Mouse (Mus musculus) CH12.LX (cell line): ENCODE data around the gene Sertad3. TPM values are rescaled to one million over a fixed set of nuclear protein-coding genes. Genes with fewer than 3 reads are reported as not detected.

ENCODE experiments used
- DNase-seq: peaks from one replicate; pipeline ENCODE4 v3.0.0-alpha.2; 2013; ENCODE audit errors: extremely low read depth
- H3K27ac ChIP-seq: 2 replicates; pipeline ENCODE4 v1.5.1; 2012; ENCODE audit warnings: low read depth, mild to moderate bottlenecking, control low read depth, moderate library complexity; ENCODE audit not compliant: insufficient read depth
- H3K27me3 ChIP-seq: replicated peaks from 2 replicates; pipeline ENCODE3; 2012; ENCODE audit warnings: inconsistent platforms
- H3K36me3 ChIP-seq, 2 experiments: replicated peaks in 1 of 2; 2 replicates each; pipeline versions ENCODE3 to v1.6.1; 2012; ENCODE audit warnings: inconsistent platforms in 1 of 2, low read length in 1 of 2, mild to moderate bottlenecking in 1 of 2, mixed read lengths in 1 of 2, moderate library complexity in 1 of 2; ENCODE audit not compliant: control insufficient read depth in 1 of 2, insufficient read depth in 1 of 2
- H3K4me1 ChIP-seq, 2 experiments: 2 replicates each; pipeline ENCODE4 v1.6.1; 2012; ENCODE audit warnings: inconsistent platforms in 1 of 2, moderate library complexity in 1 of 2; ENCODE audit not compliant: insufficient read depth in 2 of 2, control insufficient read depth in 1 of 2
- H3K4me2 ChIP-seq: 2 replicates; pipeline ENCODE4 v1.6.1; 2012; ENCODE audit warnings: low read depth, mild to moderate bottlenecking, control low read depth; ENCODE audit not compliant: poor library complexity, insufficient read depth, severe bottlenecking
- H3K4me3 ChIP-seq, 3 experiments: fragments of 150-350 bp in 1 of 3; sonication (generic) in 1 of 3; replicated peaks in 1 of 3; 2 replicates each; pipeline versions ENCODE3 to v1.5.1; 2011 to 2012; ENCODE audit warnings: low read depth in 2 of 3, low read length in 2 of 3, mild to moderate bottlenecking in 2 of 3, moderate library complexity in 2 of 3, control low read depth in 1 of 3, improper control_type of control experiment in 1 of 3, inconsistent platforms in 1 of 3, mixed read lengths in 1 of 3; ENCODE audit not compliant: poor library complexity in 1 of 3
- H3K79me2 ChIP-seq: replicated peaks from 2 replicates; pipeline ENCODE4 v1.6.1; 2012; ENCODE audit warnings: mild to moderate bottlenecking, moderate library complexity; ENCODE audit not compliant: control insufficient read depth, poor library complexity, insufficient read depth, severe bottlenecking; ENCODE audit errors: extremely low read depth
- H3K9ac ChIP-seq: 2 replicates; pipeline ENCODE4 v1.6.1; 2012; ENCODE audit warnings: low read depth, mild to moderate bottlenecking, control low read depth, moderate library complexity; ENCODE audit not compliant: insufficient read depth
- H3K9me3 ChIP-seq: replicated peaks from 2 replicates; pipeline ENCODE3; 2012; ENCODE audit warnings: low read length, inconsistent platforms, mixed read lengths
- BHLHE40 ChIP-seq: IDR thresholded peaks from 2 replicates; pipeline ENCODE4 v1.6.1; 2011; ENCODE audit warnings: mild to moderate bottlenecking, low read depth, low read length, improper control_type of control experiment
- CHD2 ChIP-seq: IDR thresholded peaks from 2 replicates; pipeline ENCODE4 v1.6.1; 2011; ENCODE audit warnings: low read length, improper control_type of control experiment
- CTCF ChIP-seq, 2 experiments: IDR thresholded peaks in 1 of 2; conservative IDR thresholded peaks in 1 of 2; 2 replicates each; pipeline ENCODE4 v1.5.1; 2011 to 2012; ENCODE audit warnings: low read depth in 2 of 2, low read length in 2 of 2, improper control_type of control experiment in 1 of 2, inconsistent platforms in 1 of 2, mild to moderate bottlenecking in 1 of 2, moderate library complexity in 1 of 2
- E2F4 ChIP-seq: IDR thresholded peaks from 2 replicates; pipeline ENCODE4 v1.6.1; 2011; ENCODE audit warnings: low read depth, low read length, improper control_type of control experiment; ENCODE audit not compliant: insufficient replicate concordance
- EP300 ChIP-seq: IDR thresholded peaks from 2 replicates; pipeline ENCODE4 v1.6.1; 2011; ENCODE audit warnings: low read length, improper control_type of control experiment
- GABPA ChIP-seq: IDR thresholded peaks from 2 replicates; pipeline ENCODE4 v1.6.1; 2012; ENCODE audit warnings: low read depth, low read length, improper control_type of control experiment, inconsistent platforms; ENCODE audit not compliant: insufficient replicate concordance
- IRF4 ChIP-seq: IDR thresholded peaks from 2 replicates; pipeline ENCODE4 v1.6.1; 2014; ENCODE audit warnings: low read depth, mild to moderate bottlenecking, inconsistent platforms, low read length, improper control_type of control experiment
- JUN ChIP-seq: IDR thresholded peaks from 2 replicates; pipeline ENCODE4 v1.6.1; 2011; ENCODE audit warnings: low read depth, mild to moderate bottlenecking, low read length, improper control_type of control experiment, moderate library complexity; ENCODE audit not compliant: insufficient read depth
- MAFK ChIP-seq: IDR thresholded peaks from 2 replicates; pipeline ENCODE4 v1.6.1; 2011; ENCODE audit warnings: low read length, improper control_type of control experiment; ENCODE audit not compliant: insufficient replicate concordance
- MAX ChIP-seq: IDR thresholded peaks from 2 replicates; pipeline ENCODE4 v1.6.1; 2011; ENCODE audit warnings: low read length, improper control_type of control experiment
- MAZ ChIP-seq: IDR thresholded peaks from 2 replicates; pipeline ENCODE4 v1.6.1; 2012; ENCODE audit warnings: low read depth, mild to moderate bottlenecking, inconsistent platforms, low read length, improper control_type of control experiment, moderate library complexity
- MXI1 ChIP-seq: IDR thresholded peaks from 2 replicates; pipeline ENCODE4 v1.6.1; 2011; ENCODE audit warnings: mild to moderate bottlenecking, low read depth, low read length, improper control_type of control experiment
- NELFE ChIP-seq: IDR thresholded peaks from 2 replicates; pipeline ENCODE4 v1.6.1; 2011; ENCODE audit warnings: low read depth, low read length, improper control_type of control experiment
- PAX5 ChIP-seq: IDR thresholded peaks from 2 replicates; pipeline ENCODE4 v1.6.1; 2012; ENCODE audit warnings: low read length, inconsistent platforms, mixed read lengths
- POLR2A ChIP-seq: IDR thresholded peaks from 2 replicates; pipeline ENCODE4 v1.6.1; 2011; ENCODE audit warnings: low read depth, mild to moderate bottlenecking, improper control_type of control experiment, low read length
- POLR2AphosphoS2 ChIP-seq: IDR thresholded peaks from 2 replicates; pipeline ENCODE4 v1.6.1; 2011; ENCODE audit warnings: low read depth, low read length, improper control_type of control experiment
- RAD21 ChIP-seq: IDR thresholded peaks from 2 replicates; pipeline ENCODE4 v1.6.1; 2011; ENCODE audit warnings: low read depth, mild to moderate bottlenecking, low read length, improper control_type of control experiment, moderate library complexity
- RCOR1 ChIP-seq: conservative IDR thresholded peaks from 2 replicates; pipeline ENCODE4 v1.6.1; 2012; ENCODE audit warnings: low read depth, mild to moderate bottlenecking, inconsistent platforms, low read length, improper control_type of control experiment
- TBP ChIP-seq: conservative IDR thresholded peaks from 2 replicates; pipeline ENCODE4 v1.6.1; 2011; ENCODE audit warnings: low read depth, low read length, improper control_type of control experiment
- TCF12 ChIP-seq: IDR thresholded peaks from 2 replicates; pipeline ENCODE4 v1.6.1; 2014; ENCODE audit warnings: low read depth, mild to moderate bottlenecking, inconsistent platforms, low read length, improper control_type of control experiment
- UBTF ChIP-seq: IDR thresholded peaks from 2 replicates; pipeline ENCODE4 v1.6.1; 2012; ENCODE audit warnings: low read depth, mild to moderate bottlenecking, inconsistent platforms, low read length, improper control_type of control experiment, moderate library complexity
- USF2 ChIP-seq: conservative IDR thresholded peaks from 2 replicates; pipeline ENCODE4 v1.6.1; 2011; ENCODE audit warnings: low read depth, low read length, improper control_type of control experiment
- ZMIZ1 ChIP-seq: IDR thresholded peaks from 2 replicates; pipeline ENCODE4 v1.6.1; 2012; ENCODE audit warnings: low read depth, mild to moderate bottlenecking, inconsistent platforms, low read length, improper control_type of control experiment
- ZNF384 ChIP-seq: IDR thresholded peaks from 2 replicates; pipeline ENCODE4 v1.6.1; 2012; ENCODE audit warnings: low read depth, low read length, improper control_type of control experiment, inconsistent platforms
- dilution Hi-C: fragments of 300-500 bp; cut with MboI; formaldehyde crosslinking; loops from 2 replicates; pipeline ENCODE4 v1.14.3; 2020; ENCODE audit warnings: low sequenced_read_pairs; ENCODE audit not compliant: extremely low pct_unique_long_range_greater_than_20kb, extremely low pct_ligation_motif_present
- in situ Hi-C: fragments of 300-500 bp; cut with MboI; formaldehyde crosslinking; loops from 3 replicates; pipeline ENCODE4 v1.14.3; 2019; ENCODE audit warnings: low sequenced_read_pairs, low pct_ligation_motif_present, low pct_unique_long_range_greater_than_20kb, mixed read lengths
- polyA plus RNA-seq: library from polyadenylated mRNA; unstranded; fragments of >175 nt; gene quantifications from 2 replicates; pipeline ENCODE4 v1.2.1, GENCODE M21; 2012; ENCODE audit warnings: low read depth; ENCODE audit not compliant: insufficient read length
- total RNA-seq, 2 experiments: library from RNA; depleted of rRNA; stranded (reverse); fragments of 300-350 nt in 1 of 2; fragments of >200 nt in 1 of 2; gene quantifications; 2 replicates each; pipeline ENCODE4 v1.2.3; 2012 to 2014

Gene Sertad3
- total and polyA plus RNA-seq, 3 experiments: 2.7 to 3.9 (median 2.8) TPM

DNA sequence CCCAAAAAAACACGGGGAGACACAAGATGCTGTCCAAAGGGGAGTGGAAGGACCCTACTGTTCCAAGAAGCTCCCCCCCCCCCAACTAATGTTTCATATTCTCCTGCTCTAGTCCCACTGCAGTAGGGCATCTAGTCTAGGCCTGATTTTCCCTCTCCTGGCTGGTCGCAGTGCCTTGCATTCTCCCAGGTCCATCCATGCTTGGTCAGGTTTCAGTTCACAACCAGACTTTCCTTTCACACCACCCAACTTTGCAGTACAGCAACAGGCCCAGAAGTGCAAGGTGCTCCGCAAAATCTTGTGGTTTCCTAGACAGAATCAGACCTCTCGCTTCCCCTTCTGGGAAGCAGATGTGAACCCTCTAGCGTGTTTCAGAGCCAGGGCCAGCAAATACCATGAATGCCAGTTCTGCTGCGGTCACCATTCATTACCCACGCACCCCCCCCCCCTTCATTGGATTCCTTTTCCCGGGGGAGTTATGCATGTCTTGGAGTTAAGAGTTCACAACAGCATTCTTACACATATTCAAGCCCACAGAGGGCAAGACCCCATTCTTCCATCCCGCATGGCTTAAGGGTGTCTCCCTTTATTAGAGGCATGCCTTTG is 33.3 kb downstream of the Sertad3 start (continued):
- no peak for TF ChIP-seq CTCF (conservative IDR thresholded peaks at IDR 0.05 in 1 of 2, IDR thresholded peaks at IDR 0.05 in 1 of 2; ENCODE audit: low read depth in 2 of 2, low read length in 2 of 2)
- TF ChIP-seq RAD21: no peak; the same call in 1 of the 2 replicates
- peak; percentile 88 for TF ChIP-seq RCOR1
- no peak for TF ChIP-seq NELFE
- 0 out of 2 replicates have a peak, but pooled peaks have one; percentile 49 for TF ChIP-seq MAFK
- no peak for TF ChIP-seq PAX5
- no peak for TF ChIP-seq POLR2AphosphoS2
- TF ChIP-seq E2F4: no peak
- peak; percentile 53; the same call in 1 of the 2 replicates for TF ChIP-seq JUN
- no peak for TF ChIP-seq GABPA

DNA sequence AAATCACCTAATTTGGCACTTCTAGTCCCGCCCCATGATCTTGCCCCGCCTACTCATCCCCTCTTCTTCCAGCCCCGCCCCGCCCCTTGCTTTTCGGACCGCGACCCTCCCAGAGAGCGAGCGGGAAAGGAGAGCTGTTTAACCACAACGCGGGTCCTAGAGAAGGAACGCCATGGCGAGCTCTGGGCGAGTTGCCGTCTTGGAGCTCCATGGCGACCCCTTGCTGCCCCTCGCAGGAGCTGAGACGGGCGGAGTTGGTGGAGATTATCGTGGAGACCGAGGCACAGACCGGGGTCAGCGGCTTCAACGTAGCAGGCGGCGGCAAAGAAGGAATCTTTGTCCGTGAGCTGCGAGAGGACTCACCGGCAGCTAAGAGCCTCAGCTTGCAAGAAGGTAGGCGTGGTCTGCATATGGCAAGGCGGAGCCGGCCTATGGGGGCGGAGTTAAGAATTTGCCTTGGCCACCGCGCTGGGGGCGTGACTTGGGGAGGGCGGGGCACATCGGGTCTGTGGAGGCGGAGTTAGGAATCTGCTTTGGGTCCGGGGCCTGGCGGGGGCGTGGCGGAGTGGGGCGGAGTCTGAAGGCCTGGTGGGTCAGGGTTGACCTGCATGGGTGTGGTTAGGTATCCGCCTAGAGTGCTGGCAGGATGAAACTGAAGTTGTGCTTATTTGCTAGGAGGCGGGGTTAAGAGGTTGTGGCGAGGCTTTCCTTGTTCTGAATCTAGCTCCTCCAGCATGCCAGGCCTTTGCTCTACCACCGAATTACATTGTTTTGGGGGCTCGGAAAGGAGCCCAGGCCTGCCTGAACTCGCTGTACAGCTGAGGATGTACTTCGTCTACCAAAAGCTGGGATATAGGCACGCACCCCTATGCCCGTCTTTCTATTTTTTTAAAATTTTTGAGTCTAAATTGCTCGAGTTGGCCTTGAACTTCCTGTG is 34.4 kb downstream of the Sertad3 start:
- no peaks in the 10 kb centered on the region for H3K79me2 ChIP-seq
- peak; percentile 98 for DNase-seq

More for the DNA sequence above, 34.4 kb downstream of the Sertad3 start:
- Histone ChIP-seq H3K27me3 (no peaks in the 10 kb centered on the region), H3K9ac (peak overlapping the region; percentile 39), H3K36me3 (no peaks in the 10 kb centered on the region), H3K4me3 (peak overlapping the region; percentile 49 to 72 (median 54)), H3K4me1 (peaks cover 4 to 21% of the 10 kb centered on the region in 2 experiments; a peak in 2 of 4 replicates)
- TF ChIP-seq MAZ (peak; percentile 56), IRF4 (0 out of 2 replicates have a peak, but pooled peaks have one; percentile 4), POLR2A (peak; percentile 73), NELFE (peak; percentile 39; the same call in 1 of the 2 replicates), ZNF384 (no peak), USF2 (no peak), E2F4 (no peak), BHLHE40 (no peak; the same call in 1 of the 2 replicates), UBTF (peak; percentile 92), RCOR1 (no peak), MXI1 (peak; percentile 21), POLR2AphosphoS2 (no peak), CHD2 (no peak), RAD21 (no peak), ZMIZ1 (no peak), MAX (peak; percentile 24; the same call in 1 of the 2 replicates), TCF12 (no peak), EP300 (no peak), TBP (peak; percentile 86)
- TF ChIP-seq, all 38 proteins: peak for 8
- dilution Hi-C loops: no loop called here
- in situ Hi-C loops: no loop called here
- Histone ChIP-seq H3K27ac (peak overlapping the region; percentile 90), H3K9me3 (no peaks in the 10 kb centered on the region), H3K4me2 (peak overlapping the region; percentile 62)
